Mouse (Mus musculus) adrenal gland, postnatal 4 days (tissue): ENCODE results near the gene Gramd1c. TPM values are rescaled to one million over a fixed set of nuclear protein-coding genes. Genes with fewer than 3 reads are reported as not detected.

Experiments
- DNase-seq, 2 experiments: peaks; one replicate each; pipeline ENCODE4 v3.0.0; 2021 to 2022; ENCODE audit warnings: low spot score in 2 of 2, mixed read lengths in 2 of 2
- total RNA-seq, 2 experiments: library from RNA; stranded (reverse); gene quantifications; 2 replicates each; pipeline ENCODE4 v1.2.3; 2021

The Gramd1c gene
- total RNA-seq, 2 experiments from 2014 or later = 3.0 to 3.9 TPM

DNA sequence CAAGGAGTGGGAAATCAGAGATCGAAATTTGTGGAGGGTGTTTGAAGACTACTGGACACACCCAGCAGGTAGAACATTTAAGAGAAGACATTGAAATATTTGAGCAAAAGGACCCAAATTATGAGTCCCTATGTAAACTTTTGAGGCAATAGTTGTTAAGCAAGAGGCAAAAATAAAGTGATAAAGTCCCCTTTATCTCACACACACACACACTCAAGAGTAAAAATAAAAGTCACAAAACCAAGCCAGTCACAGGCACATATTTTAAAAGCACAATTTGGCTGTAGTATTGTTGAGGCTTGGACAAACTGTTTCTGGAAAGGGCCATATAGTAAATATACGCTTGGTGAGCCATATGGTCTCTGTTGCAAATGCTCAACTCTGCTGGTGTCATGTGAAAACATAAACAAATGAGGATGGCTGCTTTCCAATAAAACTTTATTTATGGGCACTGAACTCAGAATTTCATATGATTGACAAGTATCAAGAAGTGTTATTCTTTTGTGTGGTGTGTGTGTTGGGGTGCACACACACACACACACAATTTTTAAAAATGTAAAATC is 44.1 kb downstream of the Gramd1c start:
- DNase-seq = no peak

DNA sequence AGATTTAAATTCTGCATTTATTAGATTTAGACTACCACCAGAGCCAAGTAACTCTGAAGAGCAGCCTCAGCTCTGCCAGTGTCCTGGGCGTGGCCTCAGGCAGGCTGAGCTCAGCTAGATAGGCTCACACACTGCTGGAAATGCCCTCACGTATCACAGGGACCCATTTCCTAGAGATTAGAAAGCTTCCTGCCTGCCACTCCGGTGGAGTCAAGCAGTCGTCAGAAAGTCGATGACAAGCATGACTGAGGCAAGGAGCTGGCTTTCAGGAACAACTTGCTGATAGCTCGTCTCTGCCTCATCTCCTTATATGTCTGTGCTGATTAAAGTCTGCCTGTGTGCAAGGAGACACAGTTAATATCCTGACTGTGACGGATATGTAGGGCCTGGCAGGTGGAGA is 44.8 kb downstream of the Gramd1c start:
- DNase-seq = no peak

DNA sequence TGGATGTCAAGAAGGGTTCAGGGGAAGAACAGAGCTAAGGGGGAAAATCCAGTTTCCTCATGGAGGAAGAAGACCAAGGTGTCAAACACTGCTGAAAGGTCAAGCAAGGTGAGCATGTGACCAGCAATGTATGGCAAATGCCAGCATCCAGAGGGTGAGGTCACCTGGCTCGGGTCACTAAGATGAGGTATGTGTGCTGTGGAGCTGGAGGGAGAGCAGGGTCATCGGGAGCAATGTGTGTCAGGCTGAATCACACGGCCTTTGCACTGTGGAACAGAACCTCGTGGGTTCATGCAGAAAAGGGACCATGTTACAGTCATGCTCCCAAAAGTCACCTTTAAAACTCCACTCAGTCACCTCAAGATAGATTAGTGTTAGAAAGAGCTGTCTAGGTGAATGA is 45.4 kb downstream of the Gramd1c start:
- no peak for DNase-seq

DNA sequence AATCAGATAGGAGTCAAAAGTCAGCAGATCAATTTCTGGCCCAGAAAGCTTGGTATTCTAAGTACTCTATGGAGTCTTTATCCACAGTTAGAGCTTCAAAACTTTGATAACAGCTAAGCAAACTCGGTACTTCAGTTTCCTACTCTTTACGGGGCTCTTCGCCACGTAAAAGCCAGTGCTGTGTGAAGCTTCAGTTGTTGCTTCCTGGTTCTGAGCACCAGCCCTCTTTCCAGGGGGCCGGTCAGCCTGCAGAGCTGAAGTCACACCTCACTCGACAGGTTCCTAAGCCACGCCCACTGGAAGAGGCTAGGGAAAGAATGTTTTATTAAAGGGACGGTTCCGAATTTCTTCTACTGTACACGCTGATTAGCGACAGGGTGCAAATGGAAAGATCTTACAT is 47.0 kb downstream of the Gramd1c start:
- DNase-seq = no peak

DNA sequence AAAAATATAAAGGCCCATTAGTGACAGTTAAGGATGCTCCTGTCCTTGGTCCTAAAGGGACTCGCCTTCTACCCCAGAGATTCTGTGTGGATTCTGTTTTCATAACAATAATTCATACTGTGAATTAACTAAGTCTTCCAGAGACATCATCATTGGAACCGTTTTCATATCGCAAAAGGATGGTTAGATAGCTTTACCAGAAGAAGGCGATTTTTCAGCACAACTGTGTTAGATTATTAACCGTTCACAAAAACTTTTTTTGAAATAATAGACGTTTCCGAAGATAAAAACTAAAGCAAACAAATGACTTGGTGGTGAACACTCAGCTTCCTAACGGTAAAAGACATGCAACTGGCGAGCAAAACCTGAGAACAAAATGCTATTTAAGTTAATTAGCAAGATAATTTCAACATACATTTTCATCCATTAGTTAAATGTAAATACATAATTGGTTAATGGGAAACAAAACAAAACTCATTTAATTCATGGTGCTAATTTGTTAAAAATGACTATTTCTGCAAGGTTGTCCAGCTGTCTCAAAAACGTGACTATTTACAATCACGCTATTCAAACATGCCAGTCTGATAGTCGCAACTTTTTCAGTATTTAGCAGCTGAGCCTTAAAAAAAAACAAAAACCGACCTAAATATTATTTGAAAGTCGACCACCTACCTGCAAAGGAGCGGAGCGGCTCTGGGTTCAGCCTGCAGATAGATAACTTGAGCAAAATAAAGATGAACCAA is 47.6 kb downstream of the Gramd1c start:
- DNase-seq = no peak

DNA sequence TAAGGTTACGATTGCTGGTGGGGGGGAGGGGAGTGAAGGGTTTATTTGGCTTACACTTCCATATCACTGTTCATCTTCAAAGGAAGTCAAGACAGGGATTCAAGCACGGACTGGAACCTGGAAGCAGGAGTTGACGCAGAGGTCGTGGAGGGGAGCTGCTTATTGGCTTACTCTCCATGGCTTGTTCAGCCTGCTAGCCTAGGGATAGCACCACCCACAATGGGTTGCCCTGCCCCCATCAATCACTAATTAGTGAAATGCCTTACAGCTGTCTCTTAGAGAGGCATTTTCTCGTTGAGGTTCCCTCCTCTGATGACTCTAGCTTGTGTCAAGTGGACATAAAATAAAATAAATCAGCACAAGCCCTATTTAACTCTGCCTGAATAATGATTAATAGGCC is 52.1 kb downstream of the Gramd1c start:
- no peak for DNase-seq

DNA sequence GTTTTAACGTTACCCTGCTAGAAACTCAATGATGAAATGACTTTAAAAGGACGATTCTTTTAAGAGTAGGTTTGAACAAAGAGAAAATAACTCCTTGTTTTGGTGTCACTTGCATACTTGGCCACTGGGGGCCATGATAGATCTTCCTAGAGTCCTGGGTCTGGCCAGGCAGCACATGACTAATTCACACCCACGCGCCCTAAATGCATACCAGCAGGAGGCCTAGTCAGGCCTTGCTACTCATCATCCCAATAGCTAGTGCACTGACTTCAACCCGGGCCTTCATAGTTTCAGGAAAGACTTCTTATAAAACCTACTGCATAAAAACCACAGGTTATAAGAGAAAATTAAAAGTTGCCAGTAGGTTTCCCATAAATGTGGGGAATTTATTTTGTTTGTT is 61.1 kb downstream of the Gramd1c start:
- DNase-seq = no peak

DNA sequence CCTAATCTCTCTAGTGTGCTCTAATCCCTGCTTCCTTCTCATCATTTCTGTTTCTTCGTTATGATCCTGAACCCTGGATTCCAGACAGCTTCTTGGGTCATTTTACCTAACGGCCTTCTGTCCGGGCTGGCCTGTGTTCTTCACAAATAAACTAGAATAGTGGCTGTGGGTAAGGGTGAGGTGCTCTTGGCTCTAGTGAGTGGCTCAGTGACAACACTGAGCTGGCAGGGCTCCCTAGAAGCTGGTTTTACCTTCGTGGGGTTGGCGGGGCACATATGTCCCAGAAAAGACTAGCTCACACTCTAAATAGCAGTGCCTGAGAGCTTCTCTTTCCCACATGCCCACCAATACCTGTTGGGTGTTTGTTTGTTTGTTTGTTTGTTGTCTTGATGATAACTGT is 63.6 kb downstream of the Gramd1c start:
- DNase-seq = no peak

DNA sequence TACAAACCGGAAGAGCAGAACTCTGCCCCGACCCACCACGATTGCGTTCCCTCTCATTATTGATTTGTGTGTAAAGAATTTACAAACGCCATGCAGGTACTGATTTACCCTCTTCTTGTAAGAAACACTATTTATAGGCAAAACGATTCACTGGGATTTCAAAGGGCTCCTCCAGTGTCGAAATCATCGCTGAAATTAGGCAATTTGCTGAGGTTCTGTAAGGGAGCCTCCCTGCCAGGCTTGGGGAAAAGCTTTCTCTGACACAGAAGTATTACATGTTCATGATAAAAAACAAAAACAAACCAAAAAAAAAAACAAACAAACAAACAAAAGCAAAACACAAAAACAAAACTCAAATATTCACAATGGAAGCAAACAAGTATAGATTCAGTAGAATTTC is 64.0 kb downstream of the Gramd1c start:
- DNase-seq = no peak

DNA sequence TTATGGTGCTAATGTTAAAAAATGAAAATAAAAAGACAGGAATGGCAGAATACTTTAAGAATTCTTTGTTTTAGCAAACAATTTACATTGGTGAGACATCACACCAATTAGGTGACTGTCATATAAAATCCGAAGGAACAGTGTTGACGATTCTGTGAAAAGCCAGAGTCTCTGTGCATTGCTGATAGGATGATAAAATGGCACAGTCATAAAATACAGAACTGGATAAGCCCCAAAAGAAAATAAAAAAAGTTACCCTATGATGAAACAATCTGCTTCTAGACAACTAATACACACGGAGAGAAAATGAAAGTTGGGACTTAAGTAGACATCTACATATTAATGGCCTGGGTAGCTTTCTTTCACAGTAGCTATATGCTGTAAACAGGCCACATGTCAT is 68.5 kb downstream of the Gramd1c start:
- DNase-seq = no peak

DNA sequence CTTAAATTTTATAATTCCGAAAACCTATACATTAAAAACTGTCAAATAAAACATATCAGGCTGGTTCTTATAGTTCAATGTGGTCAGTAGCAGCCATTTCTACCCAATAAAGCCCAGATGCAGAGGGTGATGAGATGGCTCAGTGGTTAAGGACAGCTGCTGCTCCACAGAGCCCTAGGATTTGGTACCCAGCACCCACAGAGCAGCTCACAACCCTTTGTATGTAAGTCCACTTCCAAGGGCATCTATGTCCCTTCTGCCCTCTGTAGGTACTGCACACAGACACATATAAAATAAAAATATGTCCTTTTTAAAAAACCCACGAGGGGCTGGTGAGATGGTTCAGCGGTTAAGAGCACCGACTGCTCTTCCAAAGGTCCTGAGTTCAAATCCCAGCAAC is 76.8 kb downstream of the Gramd1c start:
- no peak for DNase-seq

DNA sequence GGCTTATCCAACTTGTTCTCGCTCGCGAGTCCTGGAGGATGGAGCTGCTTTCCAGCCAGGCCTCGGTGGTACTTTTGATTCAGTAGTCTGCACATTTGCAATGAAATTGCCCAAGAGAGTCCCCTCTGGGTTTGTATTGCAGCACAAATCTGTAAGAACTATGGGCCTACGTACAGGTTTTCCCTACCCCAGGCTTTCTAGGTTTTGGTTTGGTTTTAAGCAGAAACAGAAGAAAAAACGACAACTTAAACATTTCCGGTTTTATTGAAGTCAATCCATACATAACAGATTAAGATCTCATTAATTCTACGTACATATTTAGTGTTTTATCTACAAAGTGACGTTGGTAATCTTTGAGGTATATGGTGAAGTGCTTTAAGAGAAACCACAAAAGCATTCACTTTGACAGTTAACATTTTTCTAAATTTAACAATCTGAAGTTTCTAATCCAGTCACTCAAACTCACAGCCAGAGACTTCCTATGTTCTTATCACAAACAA is 83.0 kb downstream of the Gramd1c start:
- DNase-seq = no peak

DNA sequence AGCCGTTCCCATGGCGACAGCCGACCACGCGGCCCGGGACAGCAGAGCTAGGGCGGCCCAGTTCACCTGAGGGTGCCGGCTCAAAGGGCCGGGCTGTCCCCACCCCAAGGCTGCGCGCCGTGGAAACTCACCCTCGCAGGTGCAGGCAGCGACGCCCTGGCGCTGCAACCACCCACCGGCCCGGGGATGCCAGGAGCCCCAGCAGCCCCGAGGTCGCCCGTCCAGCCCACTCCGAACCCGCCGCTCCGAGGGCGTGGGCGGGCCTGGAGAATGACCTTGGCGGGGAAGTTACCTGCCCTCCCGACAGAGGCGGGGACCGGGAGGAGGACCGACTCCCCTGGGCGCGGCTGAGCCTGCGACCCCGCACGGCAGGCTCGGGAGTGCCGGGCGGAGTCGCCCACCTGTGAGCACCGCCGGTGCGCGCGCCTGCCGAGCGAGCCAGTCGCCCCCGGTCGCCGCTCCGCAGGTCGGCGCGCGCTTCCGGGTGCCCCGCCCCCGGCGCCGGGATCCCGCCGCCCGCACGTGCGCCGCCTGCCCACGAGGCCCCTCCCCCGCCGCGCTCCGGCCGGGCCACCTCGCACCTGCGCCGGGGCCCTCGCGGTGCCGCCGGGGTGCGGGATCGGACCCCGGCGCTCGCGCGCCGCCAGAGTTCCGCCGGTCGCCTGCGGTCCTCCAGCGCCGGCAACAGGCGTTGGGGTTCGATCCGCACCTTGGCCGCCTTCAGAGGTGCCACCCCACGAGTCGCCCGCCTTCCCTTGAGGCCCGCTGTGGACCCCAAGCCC is 83.6 kb downstream of the Gramd1c start, which contains the start of gene Zdhhc23:
TSS of gene Zdhhc23 (minus strand) at position 464 of the 782 bp plus-strand sequence.
- peak in 1 of 2 experiments; percentile 12 for DNase-seq

DNA sequence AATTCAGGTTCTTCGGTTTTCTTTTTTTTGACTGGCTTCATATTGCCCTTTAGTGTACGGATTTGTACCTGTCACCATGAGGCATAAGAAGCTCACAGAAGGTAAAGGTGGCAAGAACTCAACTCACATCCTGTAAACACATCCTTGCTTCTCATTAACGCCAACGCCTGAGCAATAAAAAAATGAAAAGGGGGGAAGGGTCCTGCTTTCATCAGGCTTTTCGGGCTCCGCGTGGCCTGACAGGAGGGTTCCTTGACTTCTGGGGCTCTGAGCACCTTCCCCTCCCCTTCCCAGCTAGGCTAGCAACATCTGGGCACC is 84.2 kb downstream of the Gramd1c start:
- DNase-seq = no peak

DNA sequence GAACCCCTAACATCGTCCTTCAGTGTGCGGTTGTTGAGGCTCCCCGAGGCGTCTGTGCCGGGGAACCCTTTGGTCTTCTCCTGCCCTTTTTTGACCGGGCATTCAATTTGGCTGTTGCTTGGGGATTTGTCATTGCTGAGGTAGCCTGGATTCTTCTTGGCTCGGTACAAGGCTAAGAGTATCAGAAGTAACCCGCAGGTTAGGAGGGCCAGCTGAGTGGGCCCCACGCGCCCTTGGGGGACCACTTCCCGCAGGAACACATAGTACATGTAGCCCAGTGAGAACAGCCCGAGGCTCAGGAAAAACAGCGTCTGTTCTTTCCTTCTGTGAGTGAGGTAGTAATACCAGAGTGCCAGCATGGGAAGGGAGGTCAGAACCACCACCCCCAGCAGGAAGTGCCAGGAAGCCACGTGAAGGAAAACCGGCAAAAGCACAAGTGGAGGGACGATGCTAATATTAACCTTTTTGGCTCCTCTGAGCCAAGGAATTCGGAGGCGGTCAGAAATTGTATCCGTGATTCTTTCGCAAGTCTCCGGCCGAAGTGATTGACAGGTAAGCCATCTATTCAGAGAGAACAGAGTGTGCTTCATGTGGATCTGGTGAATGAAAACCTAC is 89.4 kb downstream of the Gramd1c start:
- DNase-seq = no peak

DNA sequence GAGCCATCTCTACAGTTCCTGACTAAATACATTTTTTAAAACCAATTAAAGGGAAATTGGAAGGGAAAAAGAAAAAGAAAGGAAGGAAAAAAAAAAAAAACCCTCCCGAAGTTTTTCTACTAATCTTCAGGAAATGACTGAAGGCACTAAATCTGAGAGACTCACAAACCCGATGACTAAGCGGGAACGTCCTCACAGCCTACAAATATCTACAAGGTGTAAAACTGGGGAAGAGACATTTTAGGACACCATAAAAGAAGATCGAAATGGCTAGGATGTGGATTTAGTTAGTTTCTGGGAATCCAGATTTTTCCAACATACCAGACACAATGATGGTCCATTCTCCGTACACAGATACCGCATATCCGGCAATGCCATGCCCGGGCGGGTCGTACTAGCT is 90.0 kb downstream of the Gramd1c start:
- no peak for DNase-seq

DNA sequence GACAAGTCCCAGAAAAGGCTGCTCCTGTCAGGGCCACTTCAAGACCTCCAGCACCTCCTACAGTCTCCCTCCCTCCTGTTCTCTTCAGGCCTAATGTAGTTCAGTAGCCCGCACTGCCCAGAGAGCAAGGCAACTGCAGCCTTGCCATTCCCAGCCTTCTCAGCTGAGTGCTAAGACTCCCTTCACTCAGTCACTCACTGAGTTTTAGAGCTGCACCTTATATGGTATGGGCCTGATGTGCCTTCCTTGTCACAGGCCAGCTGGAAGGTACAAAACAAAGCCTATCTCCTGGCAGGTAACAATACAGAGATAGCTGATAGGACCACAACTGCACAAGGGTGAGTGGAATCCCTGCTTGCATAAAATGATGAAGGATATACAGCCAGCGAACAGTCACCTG is 90.8 kb downstream of the Gramd1c start:
- DNase-seq = no peak

DNA sequence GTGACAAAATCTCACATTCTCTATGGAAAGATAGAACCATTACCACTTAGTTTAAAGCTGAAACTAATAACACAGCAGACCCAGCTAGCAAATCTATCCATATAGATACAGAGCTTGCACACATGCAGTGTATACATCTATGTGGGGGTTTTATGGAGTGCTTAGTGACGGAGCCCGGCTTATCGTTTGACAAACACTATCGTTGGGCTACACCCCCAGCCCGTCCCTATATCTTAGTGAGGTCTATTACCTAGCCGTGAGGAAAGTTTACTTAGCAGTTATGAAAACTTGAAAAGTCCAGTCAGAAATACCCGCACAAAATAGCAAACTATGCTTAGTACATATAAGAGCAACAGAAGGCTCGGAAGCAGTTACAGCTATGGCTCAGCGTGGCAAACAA is 91.4 kb downstream of the Gramd1c start:
- no peak for DNase-seq

DNA sequence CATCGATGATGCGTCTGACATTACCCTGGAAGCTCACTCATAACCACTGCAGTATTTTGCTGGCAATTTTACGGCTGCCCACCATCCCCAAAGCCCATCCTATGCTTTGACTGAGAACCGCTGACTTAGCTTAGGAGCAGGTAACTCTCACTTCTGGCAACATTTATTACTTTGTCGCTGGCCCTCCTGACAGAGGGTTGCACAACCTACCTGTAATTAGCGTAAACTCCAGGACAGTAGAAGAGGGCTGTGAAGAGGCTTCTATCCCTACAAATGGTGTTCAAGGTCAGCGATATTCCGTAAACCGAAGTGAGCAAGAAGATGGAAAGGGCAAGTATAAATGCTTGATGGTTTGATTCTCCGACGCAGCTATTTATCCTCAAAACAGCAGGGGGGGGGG is 92.0 kb downstream of the Gramd1c start:
- no peak for DNase-seq

DNA sequence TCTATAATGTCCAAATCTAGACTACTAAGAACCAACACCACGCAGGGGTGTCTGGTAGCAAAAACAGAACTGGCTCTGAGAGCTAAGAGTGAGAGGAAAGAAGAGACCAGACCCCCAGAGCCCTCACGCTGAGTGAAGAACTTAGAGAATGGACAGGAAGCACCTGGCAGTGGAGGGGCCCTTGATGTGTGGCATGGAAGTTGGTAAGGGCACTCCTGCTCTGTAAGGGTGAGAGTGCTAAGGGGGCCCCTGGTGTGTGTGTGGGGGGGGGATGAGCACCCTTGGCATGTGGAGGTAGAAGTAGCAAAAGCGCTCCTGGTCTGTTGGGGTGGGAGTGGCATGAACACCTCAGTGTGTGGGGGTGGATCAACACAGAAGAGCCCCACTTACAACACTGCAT is 92.7 kb downstream of the Gramd1c start:
- DNase-seq = no peak

DNA sequence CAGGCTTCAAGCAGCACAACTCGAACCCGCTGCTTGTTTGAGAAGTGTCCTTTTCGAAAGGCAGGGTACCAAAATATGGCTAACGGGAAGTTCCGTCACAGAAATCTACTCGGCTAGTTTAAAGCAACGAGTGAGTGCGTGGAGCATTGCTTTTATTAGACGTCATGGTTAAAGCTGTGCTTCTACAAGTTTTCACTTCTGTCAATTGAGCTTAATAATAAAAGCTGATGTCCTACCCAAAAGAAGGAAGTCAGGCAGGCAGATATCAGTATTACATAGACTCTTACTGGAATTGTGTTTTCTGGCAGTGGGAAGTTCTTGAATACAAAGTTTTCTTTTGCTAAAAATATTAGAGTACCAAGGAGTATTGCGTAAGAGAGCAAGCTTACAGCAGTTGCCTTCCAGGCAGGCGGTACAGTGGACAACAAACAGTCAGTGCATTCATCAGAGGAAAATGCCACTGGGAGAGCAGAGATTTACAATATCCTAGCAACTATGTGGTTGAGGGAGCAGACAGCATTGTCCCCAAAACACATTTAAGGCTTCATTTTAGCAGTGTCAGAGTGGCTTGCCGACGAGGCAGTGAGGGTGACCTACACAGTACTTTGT is 97.3 kb downstream of the Gramd1c start:
- no peak for DNase-seq

DNA sequence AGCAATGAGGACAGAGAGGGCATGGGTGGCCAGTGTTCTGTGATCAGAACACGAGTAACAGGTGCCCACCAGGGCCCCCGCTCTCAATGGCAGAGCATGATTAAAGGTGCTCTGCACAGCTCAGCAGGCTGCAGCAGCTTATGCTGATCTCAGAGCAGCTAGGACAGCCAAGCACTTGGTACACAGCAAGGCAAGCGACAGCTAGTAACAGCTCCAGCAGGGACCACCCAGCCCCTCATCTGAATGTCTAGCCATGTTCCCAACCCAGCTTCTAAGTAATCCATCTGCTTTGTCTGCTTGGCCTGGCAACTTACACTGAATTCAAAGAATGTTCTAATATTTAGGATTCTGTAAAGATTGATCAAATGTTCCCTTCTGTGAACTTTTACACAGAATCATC is 99.4 kb downstream of the Gramd1c start:
- no peak for DNase-seq
